Mouse (Mus musculus) kidney, embryonic 15.5 days (tissue): ENCODE data around the gene Vps37b. TPM values are rescaled to one million over a fixed set of nuclear protein-coding genes. Genes with fewer than 3 reads are reported as not detected.

Experiments
- ATAC-seq: fragments of 200-750 bp; cut with Nextera tagmentation; replicated peaks from 2 replicates; pipeline ENCODE4 v1.8.0; 2017; ENCODE audit warnings: moderate TSS enrichment; ENCODE audit not compliant: low FRiP score
- H3K27ac ChIP-seq: fragments of 300-500 bp; sonication (generic); 2 replicates; pipeline ENCODE4 v1.5.1; 2015; ENCODE audit warnings: mild to moderate bottlenecking, inconsistent platforms
- H3K27me3 ChIP-seq: fragments of 300-500 bp; sonication (generic); 2 replicates; pipeline ENCODE4 v1.6.1; 2015; ENCODE audit warnings: inconsistent platforms
- H3K36me3 ChIP-seq: fragments of 300-500 bp; sonication (generic); 2 replicates; pipeline ENCODE4 v1.6.1; 2015; ENCODE audit warnings: inconsistent platforms
- H3K4me1 ChIP-seq: fragments of 300-500 bp; sonication (generic); 2 replicates; pipeline ENCODE4 v1.6.1; 2015; ENCODE audit warnings: inconsistent platforms
- H3K4me2 ChIP-seq: fragments of 300-500 bp; sonication (generic); 2 replicates; pipeline ENCODE4 v1.6.1; 2015; ENCODE audit warnings: moderate library complexity, mild to moderate bottlenecking, inconsistent platforms
- H3K4me3 ChIP-seq: fragments of 300-500 bp; sonication (generic); replicated peaks from 2 replicates; pipeline ENCODE4 v1.5.1; 2015; ENCODE audit warnings: mild to moderate bottlenecking, inconsistent platforms
- H3K9ac ChIP-seq: fragments of 300-500 bp; sonication (generic); 2 replicates; pipeline ENCODE4 v1.6.1; 2015; ENCODE audit warnings: mild to moderate bottlenecking, inconsistent platforms
- H3K9me3 ChIP-seq: fragments of 300-500 bp; sonication (generic); replicated peaks from 2 replicates; pipeline ENCODE4 v1.6.1; 2016; ENCODE audit warnings: inconsistent platforms
- WGBS: fragments of 180-500 bp; shearing (Covaris S2); methylation state at CpG from one replicate; pipeline ENCODE4 v1.1.7; 2015; ENCODE audit warnings: mixed read lengths; 5-methylcytosine and 5-hydroxymethylcytosine counted together
- polyA plus RNA-seq: library from polyadenylated mRNA; unstranded; fragments of >200 nt; fragmentation: Nextera tagmentation; extraction: Ambion mirVana; gene quantifications from 2 replicates; pipeline ENCODE4 v1.2.1, GENCODE M21; 2015

The Vps37b gene
- polyA plus RNA-seq, 1 experiment from 2014 or later: 35.3 TPM

DNA sequence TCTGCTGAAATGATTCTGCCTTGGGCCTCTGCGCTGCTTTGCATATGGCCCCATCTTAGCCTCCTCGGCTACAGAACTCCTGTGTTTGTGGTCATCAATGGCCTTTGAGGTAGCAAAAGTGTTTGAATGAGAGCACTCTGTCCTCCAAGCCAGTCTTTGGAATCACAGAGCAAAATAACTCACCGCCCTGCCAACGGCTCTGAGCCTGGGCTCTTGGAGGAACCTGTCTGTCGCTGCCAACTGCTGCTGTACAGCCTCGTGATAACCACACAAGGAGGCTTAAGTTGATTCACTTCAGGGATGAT is 50.9 kb downstream of the Vps37b start:
- WGBS: 79% methylated on average over 6 of the region's 6 CpGs

DNA sequence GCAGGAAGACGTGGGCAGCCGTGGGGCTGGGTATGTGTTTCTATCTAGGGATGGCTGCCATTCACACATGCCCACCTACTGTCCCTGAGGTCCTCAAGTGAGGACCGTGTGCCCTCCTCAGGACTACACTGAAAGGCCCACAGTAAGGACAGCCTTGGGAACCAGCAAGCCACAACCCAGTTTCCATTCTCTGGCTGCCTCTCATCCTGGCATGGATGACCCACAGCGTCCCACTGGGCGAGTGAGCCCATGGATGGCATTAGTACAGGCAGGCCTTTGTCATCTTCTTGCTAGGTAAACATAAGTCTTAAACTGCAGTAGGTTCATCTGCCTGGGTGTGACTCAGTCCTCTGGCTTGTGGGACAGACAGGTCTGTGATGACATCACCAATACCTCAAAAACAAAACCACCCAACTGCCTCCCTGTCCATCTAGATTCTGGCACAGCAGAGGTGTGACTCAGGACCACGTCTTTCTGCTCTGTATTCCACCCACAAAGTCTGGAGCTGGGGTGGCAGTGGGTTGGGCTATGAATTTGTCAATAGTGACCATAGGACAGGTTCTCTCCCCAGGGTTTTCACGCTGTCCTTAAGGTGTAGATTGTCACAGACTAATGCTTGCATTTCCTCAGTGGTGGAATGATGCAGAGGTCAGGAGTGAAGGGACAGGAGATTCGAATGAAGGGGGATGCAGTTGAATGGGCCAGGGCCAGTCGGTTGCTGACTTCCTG is 51.4 kb downstream of the Vps37b start:
- H3K4me3 ChIP-seq: no peak overlapping the region
- H3K4me1 ChIP-seq: peaks cover 71% of the 10 kb centered on the region
- H3K9ac ChIP-seq: no peak overlapping the region
- no peak overlapping the region for H3K4me2 ChIP-seq
- no peaks in the 10 kb centered on the region for H3K9me3 ChIP-seq
- no peaks in the 10 kb centered on the region for H3K36me3 ChIP-seq
- H3K27me3 ChIP-seq: no peaks in the 10 kb centered on the region
- 70% methylated on average over 9 of the region's 9 CpGs for WGBS
- H3K27ac ChIP-seq: peak overlapping the region; percentile 56; the same call in 1 of the 2 replicates
- ATAC-seq: no peak

More for the DNA sequence above, 50.9 kb downstream of the Vps37b start:
- no peak overlapping the region for H3K4me2 ChIP-seq
- H3K4me3 ChIP-seq: no peak overlapping the region
- H3K27me3 ChIP-seq: no peaks in the 10 kb centered on the region
- H3K36me3 ChIP-seq: no peaks in the 10 kb centered on the region
- H3K9ac ChIP-seq: no peak overlapping the region
- no peak overlapping the region for H3K27ac ChIP-seq
- H3K4me1 ChIP-seq: peaks cover 70% of the 10 kb centered on the region
- H3K9me3 ChIP-seq: no peaks in the 10 kb centered on the region
- ATAC-seq: no peak

DNA sequence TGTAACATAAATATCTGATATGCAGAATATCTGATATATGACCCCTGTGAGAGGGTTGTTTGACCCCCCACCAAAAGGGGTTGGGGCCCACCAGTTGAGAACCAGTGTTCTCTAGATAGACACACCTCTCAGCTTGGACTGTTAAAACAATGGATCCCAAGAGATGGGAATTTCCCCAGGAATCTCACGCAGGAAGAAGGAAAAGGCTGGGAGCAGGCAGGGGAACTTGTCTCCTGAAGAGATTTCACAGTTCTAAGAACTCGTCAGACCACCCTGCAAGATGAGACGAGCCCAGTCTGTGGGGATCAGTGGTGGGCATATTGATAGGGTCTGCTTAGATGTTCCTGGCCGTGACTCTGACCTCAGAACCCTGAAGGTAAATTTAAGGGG is 52.1 kb downstream of the Vps37b start:
- H3K9ac ChIP-seq: no peak overlapping the region
- H3K27ac ChIP-seq: peak overlapping the region; percentile 56
- no peaks in the 10 kb centered on the region for H3K36me3 ChIP-seq
- H3K4me2 ChIP-seq: no peak overlapping the region
- H3K4me3 ChIP-seq: no peak overlapping the region
- peaks cover 71% of the 10 kb centered on the region for H3K4me1 ChIP-seq
- no peak for ATAC-seq
- H3K9me3 ChIP-seq: no peaks in the 10 kb centered on the region
- 62% methylated on average over 4 of the region's 4 CpGs for WGBS
- 0 out of 2 replicates have a peak, but pooled peaks cover under 1% of the 10 kb centered on the region for H3K27me3 ChIP-seq

DNA sequence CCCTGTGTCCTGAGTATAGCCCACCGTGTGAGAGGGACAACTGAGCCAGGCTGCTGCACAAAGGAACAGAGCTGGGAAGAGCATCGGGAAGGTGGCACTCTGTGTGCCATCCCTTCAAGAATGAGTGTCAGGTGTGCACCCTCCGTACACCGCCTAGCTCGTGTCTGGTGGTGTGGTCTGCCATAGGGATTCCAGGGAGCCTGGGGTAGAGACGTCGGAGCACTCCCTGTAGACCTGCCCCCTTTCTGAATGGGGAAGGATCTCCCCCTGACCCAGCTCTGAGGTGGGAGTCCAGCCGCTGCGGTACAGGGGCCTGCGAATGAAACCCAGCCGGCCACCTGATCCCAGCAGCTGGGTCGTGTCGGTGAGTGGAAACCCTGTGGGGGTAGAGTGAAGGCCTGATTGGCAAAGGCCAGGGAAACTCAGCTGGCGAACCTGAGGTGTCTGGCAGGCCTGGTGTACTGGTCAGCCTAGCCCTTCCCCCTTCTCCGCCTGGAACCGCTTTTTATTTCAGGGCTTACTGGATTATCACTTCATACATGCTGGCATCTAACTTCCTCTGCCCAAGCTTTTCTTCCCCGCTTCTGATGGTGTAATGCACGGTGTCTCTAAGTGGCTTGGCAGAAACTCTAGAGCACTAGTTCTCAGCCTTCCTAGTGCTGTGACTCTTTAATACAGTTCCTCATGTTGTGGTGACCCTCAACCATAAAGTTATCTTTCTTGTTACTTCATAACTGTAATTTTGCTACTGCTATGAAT is 52.7 kb downstream of the Vps37b start:
- peak overlapping the region; percentile 56; the same call in 1 of the 2 replicates for H3K27ac ChIP-seq
- no peaks in the 10 kb centered on the region for H3K9me3 ChIP-seq
- 61% methylated on average over 18 of the region's 18 CpGs for WGBS
- peaks cover 71% of the 10 kb centered on the region for H3K4me1 ChIP-seq
- no peak overlapping the region for H3K4me2 ChIP-seq
- no peak for ATAC-seq
- no peaks in the 10 kb centered on the region for H3K36me3 ChIP-seq
- H3K4me3 ChIP-seq: no peak overlapping the region
- 0 out of 2 replicates have a peak, but pooled peaks cover 2% of the 10 kb centered on the region for H3K27me3 ChIP-seq
- no peak overlapping the region for H3K9ac ChIP-seq

DNA sequence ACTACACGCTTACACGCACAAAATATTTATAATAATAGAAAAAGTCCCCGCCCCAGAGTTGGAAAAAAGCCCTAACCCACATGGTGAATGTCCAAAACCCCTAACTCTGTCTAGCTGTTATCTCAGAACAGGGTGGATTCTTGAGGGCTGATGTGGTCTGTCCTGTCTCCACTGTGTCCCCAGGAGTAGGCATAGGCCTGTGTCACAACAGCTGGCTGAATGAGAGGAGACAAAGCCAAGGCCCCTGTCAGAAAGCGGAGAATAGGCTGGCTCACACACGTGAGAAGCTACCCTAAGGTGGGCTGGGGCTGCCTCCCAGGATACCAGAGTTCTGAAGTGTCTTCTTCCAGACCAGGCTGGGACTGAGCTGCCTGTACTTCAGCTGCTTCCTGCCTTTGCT is 53.9 kb downstream of the Vps37b start:
- Histone ChIP-seq H3K36me3 (no peaks in the 10 kb centered on the region), H3K4me1 (peaks cover 74% of the 10 kb centered on the region), H3K4me3 (no peak overlapping the region), H3K4me2 (no peak overlapping the region), H3K27ac (no peak overlapping the region), H3K9me3 (no peaks in the 10 kb centered on the region), H3K9ac (no peak overlapping the region), H3K27me3 (0 out of 2 replicates have a peak, but pooled peaks cover 2% of the 10 kb centered on the region)
- WGBS: 81% methylated on average over 5 of the region's 5 CpGs
- ATAC-seq: no peak

DNA sequence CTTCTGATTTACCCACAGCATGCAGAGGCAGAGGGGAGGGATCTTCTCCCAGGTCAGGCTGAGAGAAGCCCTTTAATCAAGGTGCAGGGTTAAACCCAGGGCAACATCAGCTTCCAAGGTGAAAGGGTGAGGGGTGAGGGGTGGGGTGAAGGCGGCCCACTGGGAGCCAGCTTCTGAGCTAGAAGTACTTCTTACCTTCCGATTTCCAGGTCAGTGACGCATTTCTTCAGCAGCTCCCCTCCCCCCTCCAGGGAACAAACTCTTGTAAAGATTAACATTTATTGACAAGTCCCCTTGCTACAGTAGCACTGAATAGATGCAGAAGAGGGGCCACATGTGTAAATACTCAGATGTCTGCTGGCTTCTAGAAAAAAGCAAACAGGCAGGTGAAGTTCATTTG is 54.8 kb downstream of the Vps37b start:
- peaks cover 71% of the 10 kb centered on the region for H3K4me1 ChIP-seq
- no peak overlapping the region for H3K9ac ChIP-seq
- no peaks in the 10 kb centered on the region for H3K36me3 ChIP-seq
- H3K4me2 ChIP-seq: peak overlapping the region; percentile 34; the same call in 1 of the 2 replicates
- WGBS: 47% methylated on average over 3 of the region's 3 CpGs
- H3K27ac ChIP-seq: peak overlapping the region; percentile 83
- no peak overlapping the region for H3K4me3 ChIP-seq
- no peaks in the 10 kb centered on the region for H3K9me3 ChIP-seq
- ATAC-seq: no peak
- H3K27me3 ChIP-seq: peaks cover 2% of the 10 kb centered on the region; the same call in 1 of the 2 replicates

DNA sequence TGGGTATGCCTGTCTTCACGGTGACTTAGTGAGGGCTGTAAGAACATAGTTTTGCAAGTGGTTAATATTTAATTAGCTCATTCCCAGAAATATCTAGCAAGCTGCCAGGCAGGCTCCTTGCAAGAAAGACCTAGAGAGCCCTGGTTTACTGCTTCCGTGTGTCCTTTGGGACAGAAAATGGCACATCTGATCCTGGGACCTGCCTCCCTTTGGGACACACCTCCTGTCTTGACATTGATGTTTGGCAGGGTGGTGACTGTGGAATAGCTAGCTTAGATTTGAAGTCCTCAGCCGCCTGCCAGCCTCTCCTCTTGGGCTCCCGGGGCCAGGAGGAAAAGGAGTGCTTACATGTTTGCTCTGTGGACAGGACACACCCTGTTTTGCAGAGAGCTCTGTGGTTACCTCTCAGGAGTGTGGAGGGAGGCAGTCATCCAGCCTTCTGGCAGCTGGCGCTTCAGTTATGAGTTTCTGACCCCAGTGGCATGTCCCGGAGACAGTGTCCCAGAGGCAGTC is 56.3 kb downstream of the Vps37b start:
- no peaks in the 10 kb centered on the region for H3K9me3 ChIP-seq
- H3K9ac ChIP-seq: no peak overlapping the region
- ATAC-seq: no peak; the same call in 1 of the 2 replicates
- peaks cover 65% of the 10 kb centered on the region for H3K4me1 ChIP-seq
- H3K4me2 ChIP-seq: peak overlapping the region; percentile 92
- H3K27ac ChIP-seq: peak overlapping the region; percentile 83
- H3K4me3 ChIP-seq: no peak overlapping the region
- H3K27me3 ChIP-seq: peaks cover 2% of the 10 kb centered on the region; the same call in 1 of the 2 replicates
- 50% methylated on average over 6 of the region's 6 CpGs for WGBS
- no peaks in the 10 kb centered on the region for H3K36me3 ChIP-seq

DNA sequence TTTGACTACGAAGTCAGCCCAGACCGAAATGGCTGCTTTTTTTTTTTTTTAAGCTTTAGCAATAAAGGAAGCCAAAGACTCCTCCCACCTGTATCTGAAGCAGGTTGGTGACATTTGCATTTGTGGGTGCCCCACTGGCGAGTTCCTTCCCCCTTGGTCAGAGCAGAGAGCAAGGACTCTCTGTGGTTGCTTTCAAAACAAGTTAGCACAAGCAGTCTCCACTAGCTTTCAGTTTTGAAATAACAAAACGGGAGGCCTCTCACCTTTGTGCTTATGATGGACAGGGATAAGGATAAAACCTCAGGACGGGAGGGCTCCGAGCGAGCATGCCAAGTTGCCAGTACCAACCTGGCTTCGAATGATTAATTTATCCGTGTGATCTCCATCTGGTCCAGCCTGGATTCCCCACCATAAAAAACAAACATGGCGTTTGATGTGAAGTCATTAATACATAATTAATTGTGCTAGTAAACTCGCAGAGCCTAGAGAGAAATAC is 57.4 kb downstream of the Vps37b start:
- Histone ChIP-seq H3K9ac (0 out of 2 replicates have a peak overlapping the region, but pooled peaks have one; percentile 12), H3K4me3 (peak overlapping the region; percentile 79), H3K4me2 (peak overlapping the region; percentile 92), H3K27ac (peak overlapping the region; percentile 83), H3K27me3 (peaks cover 2% of the 10 kb centered on the region; the same call in 1 of the 2 replicates), H3K4me1 (peaks cover 57% of the 10 kb centered on the region), H3K9me3 (no peaks in the 10 kb centered on the region), H3K36me3 (no peaks in the 10 kb centered on the region)
- no peak for ATAC-seq
- 14% methylated on average over 11 of the region's 11 CpGs for WGBS

DNA sequence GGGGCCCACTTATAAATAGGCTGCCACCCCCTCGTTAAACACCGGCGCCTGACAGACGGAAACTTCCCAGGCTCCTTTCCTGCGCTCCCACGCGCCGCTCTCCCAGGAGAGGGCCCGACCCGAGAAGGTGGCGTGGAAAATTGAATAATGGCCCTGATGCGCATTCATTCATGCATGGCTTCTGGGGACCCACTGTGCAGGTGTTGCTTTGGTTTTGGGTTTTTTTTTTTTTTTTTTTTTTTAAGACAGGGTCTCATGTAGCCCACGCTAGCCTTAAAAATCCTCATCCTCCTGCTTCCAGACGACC is 57.9 kb downstream of the Vps37b start:
- Histone ChIP-seq H3K4me3 (peak overlapping the region; percentile 79), H3K27me3 (peaks cover 2% of the 10 kb centered on the region; the same call in 1 of the 2 replicates), H3K27ac (peak overlapping the region; percentile 72), H3K9ac (peak overlapping the region; percentile 73), H3K9me3 (no peaks in the 10 kb centered on the region), H3K4me1 (peaks cover 56% of the 10 kb centered on the region), H3K4me2 (peak overlapping the region; percentile 92), H3K36me3 (no peaks in the 10 kb centered on the region)
- ATAC-seq: no peak
- under 1% methylated on average over 14 of the region's 14 CpGs for WGBS

DNA sequence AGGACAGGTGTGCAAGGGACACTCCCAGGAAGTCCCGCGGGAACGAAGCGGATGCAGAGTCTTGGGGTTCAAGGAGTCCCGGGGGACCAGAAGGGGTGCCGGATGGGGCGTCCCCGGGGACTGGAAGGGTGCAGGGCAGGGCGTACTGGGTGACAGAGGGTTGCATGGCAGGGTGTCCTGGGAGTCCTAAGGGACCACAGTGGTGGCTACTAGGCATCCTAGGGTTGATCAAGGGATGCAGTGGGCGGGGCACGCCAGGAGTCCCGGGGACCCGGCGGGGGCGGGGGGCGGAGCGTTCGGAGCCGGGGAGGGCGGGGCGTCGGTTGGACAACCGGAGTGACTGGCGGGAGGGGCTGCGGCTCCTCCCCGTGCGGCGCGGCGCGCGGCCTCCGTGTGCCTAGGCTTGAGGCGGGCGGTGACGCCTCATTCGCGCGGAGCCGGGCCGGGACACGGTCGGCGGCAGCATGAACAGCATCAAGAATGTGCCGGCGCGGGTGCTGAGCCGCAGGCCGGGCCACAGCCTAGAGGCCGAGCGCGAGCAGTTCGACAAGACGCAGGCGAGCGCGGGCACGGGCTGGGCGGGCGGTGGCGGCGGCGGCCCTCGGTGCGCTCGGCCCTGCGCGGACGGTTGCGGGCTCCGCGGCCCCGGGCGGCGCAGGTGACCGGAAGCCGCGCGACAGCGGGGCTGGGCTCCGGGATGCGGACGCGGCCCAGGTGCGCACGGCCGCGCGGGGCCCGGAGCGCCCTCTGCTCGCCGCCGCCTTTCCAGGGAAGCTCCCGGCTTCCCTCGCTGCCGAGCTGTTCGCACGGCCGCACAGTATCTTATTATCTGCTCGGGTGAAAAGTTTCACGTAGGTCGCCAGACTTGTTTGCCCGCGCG is 58.5 kb downstream of the Vps37b start, which contains the start of gene Hip1r:
Gene Hip1r, plus strand, starts transcription at position 330 of the 880 bp plus-strand sequence.
- H3K27ac ChIP-seq: peak within 1 kb of the TSS; percentile 83
- H3K36me3 ChIP-seq: no peaks in the 10 kb centered on the region
- under 1% methylated on average over 93 of the region's 106 CpGs for WGBS
- peak within 1 kb of the TSS; percentile 73 for H3K9ac ChIP-seq
- peaks cover 56% of the 10 kb centered on the region for H3K4me1 ChIP-seq
- peaks cover 2% of the 10 kb centered on the region; the same call in 1 of the 2 replicates for H3K27me3 ChIP-seq
- no peaks in the 10 kb centered on the region for H3K9me3 ChIP-seq
- peak within 1 kb of the TSS; percentile 92 for H3K4me2 ChIP-seq
- peak; percentile 77 for ATAC-seq
- peak within 1 kb of the TSS; percentile 79 for H3K4me3 ChIP-seq

DNA sequence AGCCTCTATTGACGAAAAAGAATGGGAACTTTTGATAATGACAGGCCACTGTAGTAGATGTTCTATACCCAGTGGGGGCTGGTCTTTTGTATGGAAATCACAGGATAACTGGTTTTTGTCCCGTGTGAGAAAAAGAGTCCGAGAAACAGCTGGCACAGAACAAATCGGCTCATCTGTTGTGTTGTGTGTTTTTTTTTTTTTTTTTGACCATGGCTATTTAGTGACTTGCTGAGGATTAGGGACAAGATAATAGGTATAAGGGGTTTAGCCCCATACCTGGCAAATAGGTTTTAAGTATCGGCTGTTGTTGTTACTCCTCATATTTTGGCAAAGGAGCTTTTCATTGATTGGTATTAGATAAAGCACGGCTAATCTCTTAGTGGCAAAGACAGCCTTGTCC is 59.6 kb downstream of the Vps37b start:
- no peaks in the 10 kb centered on the region for H3K36me3 ChIP-seq
- WGBS: 77% methylated on average over 6 of the region's 6 CpGs
- H3K4me3 ChIP-seq: no peak overlapping the region
- H3K9ac ChIP-seq: no peak overlapping the region
- H3K9me3 ChIP-seq: no peaks in the 10 kb centered on the region
- H3K4me1 ChIP-seq: peaks cover 45% of the 10 kb centered on the region
- H3K27ac ChIP-seq: no peak overlapping the region
- no peak for ATAC-seq
- no peak overlapping the region for H3K4me2 ChIP-seq
- H3K27me3 ChIP-seq: peaks cover 2% of the 10 kb centered on the region; the same call in 1 of the 2 replicates
